Mouse (Mus musculus) liver, postnatal 0 days (tissue): ENCODE measurements around the gene Rdh13. TPM values are rescaled to one million over a fixed set of nuclear protein-coding genes. Genes with fewer than 3 reads are reported as not detected.
A peak's percentile ranks its signal among the peaks of the same experiment; 100 is the strongest.

ENCODE experiments used
- ATAC-seq: fragments of 200-750 bp; cut with Nextera tagmentation; 2 replicates; pipeline ENCODE4 v1.8.0; 2017; ENCODE audit warnings: mild to moderate bottlenecking, moderate library complexity
- DNase-seq: peaks from one replicate; pipeline ENCODE4 v3.0.0-alpha.2; 2016
- H3K27ac ChIP-seq: fragments of 300-500 bp; sonication (generic); 2 replicates; pipeline ENCODE4 v1.5.1; 2014; ENCODE audit warnings: antibody characterized with exemption, moderate library complexity, mild to moderate bottlenecking, low read depth
- H3K27me3 ChIP-seq: fragments of 300-500 bp; sonication (generic); 2 replicates; pipeline ENCODE4 v1.6.1; 2014; ENCODE audit warnings: low read length, control low read depth, mixed read lengths; ENCODE audit not compliant: insufficient read depth
- H3K36me3 ChIP-seq: fragments of 300-500 bp; sonication (generic); replicated peaks from 2 replicates; pipeline ENCODE4 v1.6.1; 2014; ENCODE audit warnings: mild to moderate bottlenecking, control low read depth, low read length, moderate library complexity, mixed read lengths; ENCODE audit not compliant: insufficient read depth
- H3K4me1 ChIP-seq: fragments of 300-500 bp; sonication (generic); 2 replicates; pipeline ENCODE4 v1.6.1; 2014; ENCODE audit warnings: antibody characterized with exemption, mild to moderate bottlenecking, control low read depth; ENCODE audit not compliant: insufficient read depth
- H3K4me2 ChIP-seq: fragments of 300-500 bp; sonication (generic); 2 replicates; pipeline ENCODE4 v1.6.1; 2014; ENCODE audit warnings: low read depth, mild to moderate bottlenecking, low read length, moderate library complexity, mixed read lengths
- H3K4me3 ChIP-seq: fragments of 300-500 bp; sonication (generic); 2 replicates; pipeline ENCODE4 v1.5.1; 2014; ENCODE audit warnings: low read depth, low read length
- H3K9ac ChIP-seq: fragments of 300-500 bp; sonication (generic); replicated peaks from 2 replicates; pipeline ENCODE4 v1.6.1; 2014; ENCODE audit warnings: mild to moderate bottlenecking, moderate library complexity
- H3K9me3 ChIP-seq: fragments of 300-500 bp; sonication (generic); 2 replicates; pipeline ENCODE4 v1.6.1; 2016; ENCODE audit warnings: mild to moderate bottlenecking, control low read depth, low read length, mixed read lengths
- CTCF ChIP-seq: sonication (generic); IDR thresholded peaks from 2 replicates; pipeline ENCODE4 v1.5.1; 2016; ENCODE audit warnings: antibody characterized with exemption, low read depth
- EP300 ChIP-seq: IDR thresholded peaks from 2 replicates; pipeline ENCODE4 v1.6.1; 2016; ENCODE audit warnings: antibody characterized with exemption, low read depth, mild to moderate bottlenecking
- WGBS: fragments of 180-500 bp; shearing (Covaris S2); extraction: QIAGEN DNeasy Blood & Tissue Kit; methylation state at CpG from one replicate; pipeline ENCODE4 v1.1.7; 2014; ENCODE audit not compliant: insufficient replicate concordance; 5-methylcytosine and 5-hydroxymethylcytosine counted together
- polyA plus RNA-seq: library from polyadenylated mRNA; unstranded; fragments of >200 nt; fragmentation: Nextera tagmentation; extraction: Ambion mirVana; gene quantifications from 2 replicates; pipeline ENCODE4 v1.2.1, GENCODE M21; 2015

Gene Rdh13
- polyA plus RNA-seq, result 7.0 and 7.8 TPM in 2 replicates

GRCm38 (mm10) chr7:4445216-4445791 lies at the start of gene Rdh13:
TSS of gene Rdh13 (minus strand) at chr7:4445649.
- peak within 1 kb of the TSS; percentile 79 for H3K4me2 ChIP-seq
- DNase-seq, result peak; percentile 86
- H3K9me3 ChIP-seq, result no peaks in the 10 kb centered on the region
- peaks cover 3% of the 10 kb centered on the region; the same call in 1 of the 2 replicates for H3K4me1 ChIP-seq
- TF ChIP-seq EP300 (no peak), CTCF (no peak)
- peak within 1 kb of the TSS; percentile 62; the same call in 1 of the 2 replicates for H3K27ac ChIP-seq
- WGBS, result under 1% methylated on average over 35 of the region's 35 CpGs
- peak within 1 kb of the TSS; percentile 65 for H3K4me3 ChIP-seq
- H3K9ac ChIP-seq, result peak within 1 kb of the TSS; percentile 65
- ATAC-seq, result peak; percentile 97
- H3K36me3 ChIP-seq, result peaks cover 8% of the 10 kb centered on the region
- no peaks in the 10 kb centered on the region for H3K27me3 ChIP-seq

GRCm38 (mm10) chr7:4493991-4494390 lies 48.5 kb upstream of the Rdh13 start:
- H3K27me3 ChIP-seq, result no peaks in the 10 kb centered on the region
- TF ChIP-seq EP300 (no peak), CTCF (no peak)
- no peak overlapping the region for H3K27ac ChIP-seq
- H3K4me2 ChIP-seq, result no peak overlapping the region
- peaks cover 47% of the 10 kb centered on the region for H3K36me3 ChIP-seq
- no peak for DNase-seq
- 26% methylated on average over 1 of the region's 1 CpGs for WGBS
- H3K9me3 ChIP-seq, result no peaks in the 10 kb centered on the region
- H3K4me3 ChIP-seq, result no peak overlapping the region
- peak; percentile 48 for ATAC-seq
- peaks cover 16% of the 10 kb centered on the region for H3K4me1 ChIP-seq
- H3K9ac ChIP-seq, result no peak overlapping the region

- peaks cover 52% of the 10 kb centered on the region for H3K36me3 ChIP-seq
- 58% methylated on average over 13 of the region's 13 CpGs for WGBS
- H3K4me2 ChIP-seq, result no peak overlapping the region
- DNase-seq (peak; percentile 43), ATAC-seq (peak; percentile 55; the same call in 1 of the 2 replicates)
- H3K4me1 ChIP-seq, result peaks cover 15% of the 10 kb centered on the region; the same call in 1 of the 2 replicates
- H3K9ac ChIP-seq, result no peak overlapping the region
- no peaks in the 10 kb centered on the region for H3K27me3 ChIP-seq
- TF ChIP-seq CTCF (no peak), EP300 (no peak)
- H3K4me3 ChIP-seq, result no peak overlapping the region
- peak overlapping the region; percentile 49; the same call in 1 of the 2 replicates for H3K27ac ChIP-seq
- H3K9me3 ChIP-seq, result no peaks in the 10 kb centered on the region
These were observed 47.1 kb upstream of the Rdh13 start for GRCm38 (mm10) chr7:4492284-4493224.

GRCm38 (mm10) chr7:4491308-4491707 lies 45.9 kb upstream of the Rdh13 start:
- H3K9ac ChIP-seq, result no peak overlapping the region
- peak overlapping the region; percentile 12; the same call in 1 of the 2 replicates for H3K27ac ChIP-seq
- peaks cover 44% of the 10 kb centered on the region for H3K36me3 ChIP-seq
- no peaks in the 10 kb centered on the region for H3K9me3 ChIP-seq
- H3K27me3 ChIP-seq, result no peaks in the 10 kb centered on the region
- no peak overlapping the region for H3K4me2 ChIP-seq
- 55% methylated on average over 6 of the region's 6 CpGs for WGBS
- no peak for TF ChIP-seq CTCF
- no peak for TF ChIP-seq EP300
- no peak for ATAC-seq
- DNase-seq, result no peak
- H3K4me3 ChIP-seq, result no peak overlapping the region
- H3K4me1 ChIP-seq, result peaks cover 15% of the 10 kb centered on the region; the same call in 1 of the 2 replicates

DNA sequence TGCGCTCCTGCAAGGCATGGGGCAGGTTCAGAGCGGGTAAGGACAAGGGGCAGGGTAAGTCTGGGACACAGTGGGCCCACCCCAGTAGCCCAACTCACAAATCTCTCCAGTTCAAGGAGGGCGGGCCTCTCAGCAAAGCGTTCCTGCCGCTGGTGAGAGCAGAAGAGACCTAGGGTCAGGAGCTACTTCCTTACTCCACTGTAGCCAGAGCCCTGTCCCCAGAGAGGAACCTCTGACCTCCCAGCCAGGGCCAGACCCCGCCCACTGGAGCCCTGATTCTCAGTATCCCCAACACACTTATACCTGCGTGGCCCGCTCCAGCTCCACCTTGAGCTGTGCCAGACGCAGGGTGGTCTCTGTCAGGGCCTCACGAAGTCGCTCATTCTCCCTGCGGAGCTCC lies 36.8 kb upstream of the Rdh13 start:
- Histone ChIP-seq H3K9ac (no peak overlapping the region), H3K4me1 (peaks cover 6% of the 10 kb centered on the region; the same call in 1 of the 2 replicates), H3K4me3 (no peak overlapping the region), H3K27ac (no peak overlapping the region), H3K4me2 (no peak overlapping the region), H3K27me3 (peaks cover 19% of the 10 kb centered on the region), H3K36me3 (peaks cover 44% of the 10 kb centered on the region), H3K9me3 (no peaks in the 10 kb centered on the region)
- DNase-seq (no peak), ATAC-seq (no peak)
- 83% methylated on average over 12 of the region's 12 CpGs for WGBS
- TF ChIP-seq EP300, result no peak
- no peak for TF ChIP-seq CTCF

DNA sequence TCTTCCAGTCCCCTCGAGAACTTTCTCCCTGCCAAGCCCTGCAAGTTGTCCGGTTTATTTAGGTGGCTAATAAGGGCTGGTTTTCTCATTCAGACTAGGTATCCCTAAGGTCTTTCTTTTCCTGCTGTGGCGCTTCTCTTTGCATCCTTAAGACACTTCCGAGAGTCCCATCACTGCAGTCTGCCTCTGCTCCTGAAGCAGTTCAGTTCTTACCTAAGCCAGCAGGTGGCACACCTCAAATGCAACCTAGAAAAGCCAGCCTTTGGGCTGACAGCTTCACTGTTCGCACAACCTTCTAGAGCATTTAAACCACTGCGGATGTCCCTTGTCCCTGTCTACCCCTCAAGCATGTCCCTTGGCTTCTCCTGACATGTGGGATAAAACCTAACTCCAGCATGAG lies 34.2 kb upstream of the Rdh13 start:
- peak; percentile 71 for TF ChIP-seq CTCF
- no peak for TF ChIP-seq EP300

More for the DNA sequence above, 34.2 kb upstream of the Rdh13 start:
- 40% methylated on average over 6 of the region's 6 CpGs for WGBS
- ATAC-seq, result no peak; the same call in 1 of the 2 replicates
- Histone ChIP-seq H3K27ac (no peak overlapping the region), H3K9ac (no peak overlapping the region), H3K36me3 (peaks cover 27% of the 10 kb centered on the region), H3K4me1 (peaks cover 6% of the 10 kb centered on the region; the same call in 1 of the 2 replicates), H3K4me3 (no peak overlapping the region), H3K4me2 (no peak overlapping the region), H3K27me3 (peaks cover 20% of the 10 kb centered on the region), H3K9me3 (no peaks in the 10 kb centered on the region)
- peak; percentile 46 for DNase-seq
